Mouse (Mus musculus) ES-Bruce4 (cell line): ENCODE data around the gene Blzf1.

ENCODE experiments used
- CTCF ChIP-seq: IDR thresholded peaks from one replicate; pipeline ENCODE4 v1.8.1; 2011; ENCODE audit warnings: low read depth, low read length
- EP300 ChIP-seq: IDR thresholded peaks from 2 replicates; pipeline ENCODE4 v1.6.1; 2011; ENCODE audit warnings: low read depth, low read length; ENCODE audit not compliant: insufficient read depth
- POLR2A ChIP-seq: IDR thresholded peaks from one replicate; pipeline ENCODE4 v1.8.1; 2011; ENCODE audit warnings: low read length; ENCODE audit not compliant: insufficient read depth

DNA sequence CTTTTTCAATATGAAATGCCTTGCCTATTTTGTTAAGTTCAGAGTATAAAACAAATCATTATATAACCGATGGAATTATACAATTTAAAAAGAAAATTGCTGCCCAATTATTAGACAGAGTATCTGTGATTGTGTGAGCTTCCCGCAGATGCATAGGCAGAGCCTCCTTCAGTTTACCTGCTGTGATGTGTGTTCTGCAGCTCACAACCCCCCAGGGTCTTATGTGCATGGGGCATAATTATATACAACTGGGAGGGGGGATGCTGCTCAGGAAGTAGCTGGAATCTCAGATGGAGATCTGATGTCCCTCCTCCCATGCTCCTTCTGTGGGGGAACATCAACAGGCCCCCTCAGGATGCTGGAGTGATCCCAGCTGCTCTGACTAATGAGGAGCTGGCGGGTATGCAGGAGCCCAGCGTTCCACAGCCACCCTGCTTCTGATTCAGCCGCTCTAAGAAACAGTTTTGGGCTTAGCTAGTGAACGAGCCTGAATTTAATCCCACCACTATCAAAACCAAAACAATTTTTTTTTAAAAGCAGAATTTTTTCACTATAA is 19.4 kb upstream of the Blzf1 start:
- TF ChIP-seq POLR2A, result no peak
- no peak for TF ChIP-seq EP300
- TF ChIP-seq CTCF, result no peak
